Mouse (Mus musculus): ENCODE data around the gene Snrnp48. TPM values are rescaled to one million over a fixed set of nuclear protein-coding genes. Genes with fewer than 3 reads are reported as not detected.

Gene Snrnp48
- total RNA-seq, 1 experiment = 74.8 TPM

DNA sequence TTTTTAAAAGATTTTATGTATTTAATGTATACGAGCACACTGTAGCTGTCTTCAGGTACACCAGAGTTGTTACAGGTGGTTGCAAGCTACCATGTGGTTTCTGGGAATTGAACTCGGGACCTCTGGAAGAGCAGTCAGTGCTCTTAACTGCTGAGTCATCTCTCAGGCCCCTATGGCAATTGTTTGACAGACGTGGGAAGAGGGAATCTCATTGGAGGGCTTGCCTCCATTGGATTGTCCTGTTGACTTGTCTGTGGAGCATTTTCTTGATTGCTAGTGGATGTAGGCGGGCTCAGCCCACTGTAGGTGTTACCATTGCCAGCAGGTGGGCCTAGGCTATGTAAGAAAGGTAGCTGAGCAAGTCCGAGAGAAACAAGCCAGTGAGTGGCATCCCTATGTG lies 29.9 kb downstream of the Snrnp48 start:
- Histone ChIP-seq H3K9ac (ENCODE audit: insufficient read depth, low read depth, low read length, poor library complexity, severe bottlenecking) (no peak overlapping the region), H3K36me3 (ENCODE audit: control insufficient read depth, insufficient read depth, low read length, poor library complexity, severe bottlenecking) (no peaks in the 10 kb centered on the region), H3K9me3 (ENCODE audit: control insufficient read depth, insufficient read depth, low read depth, low read length) (no peaks in the 10 kb centered on the region), H3K4me1 (ENCODE audit: control insufficient read depth in 2 of 2, insufficient read depth in 2 of 2, low read length in 2 of 2, poor library complexity in 1 of 2) (peaks cover 2 to 5% of the 10 kb centered on the region in 2 experiments; a peak in 2 of 4 replicates), H3K27ac (ENCODE audit: insufficient read depth, low read depth, low read length, poor library complexity, severe bottlenecking) (no peak overlapping the region), H3K4me3 (ENCODE audit: insufficient read depth in 1 of 2, low read depth in 1 of 2, low read length in 2 of 2, poor library complexity in 1 of 2, severe bottlenecking in 1 of 2) (no peak overlapping the region)
- no peak for DNase-seq (ENCODE audit: low read depth, low spot score)
- no peak for TF ChIP-seq HCFC1 (IDR thresholded peaks at IDR 0.05; ENCODE audit: borderline replicate concordance, insufficient read depth, low read length)
- no peak for TF ChIP-seq ZNF384 (IDR thresholded peaks at IDR 0.05; ENCODE audit: low read depth, low read length)
- no peak for TF ChIP-seq CHD2 (IDR thresholded peaks at IDR 0.05; ENCODE audit: low read depth, low read length)
- no peak for TF ChIP-seq ZC3H11A (IDR thresholded peaks at IDR 0.05; ENCODE audit: borderline replicate concordance, low read depth, low read length)
- peak; percentile 51; the same call in 1 of the 2 replicates for TF ChIP-seq MAFK (IDR thresholded peaks at IDR 0.05; ENCODE audit: insufficient read depth, low read depth, low read length)
- in situ Hi-C loops (cut with MboI; ENCODE audit: low sequenced_read_pairs in 2 of 2, unreplicated experiment in 2 of 2) = no loop called here

- H3K27ac ChIP-seq (ENCODE audit: insufficient read depth, low read depth, low read length, poor library complexity, severe bottlenecking) = no peak overlapping the region
- H3K36me3 ChIP-seq (ENCODE audit: control insufficient read depth, insufficient read depth, low read length, poor library complexity, severe bottlenecking) = no peaks in the 10 kb centered on the region
- no peak for TF ChIP-seq ZNF384 (IDR thresholded peaks at IDR 0.05; ENCODE audit: low read depth, low read length)
- TF ChIP-seq CHD2 (IDR thresholded peaks at IDR 0.05; ENCODE audit: low read depth, low read length) = no peak
- peak; percentile 28; the same call in 1 of the 2 replicates for TF ChIP-seq ZC3H11A (IDR thresholded peaks at IDR 0.05; ENCODE audit: borderline replicate concordance, low read depth, low read length)
- H3K9ac ChIP-seq (ENCODE audit: insufficient read depth, low read depth, low read length, poor library complexity, severe bottlenecking) = no peak overlapping the region
- H3K4me3 ChIP-seq (ENCODE audit: insufficient read depth in 1 of 2, low read depth in 1 of 2, low read length in 2 of 2, poor library complexity in 1 of 2, severe bottlenecking in 1 of 2) = no peak overlapping the region
- DNase-seq (ENCODE audit: low read depth, low spot score) = peak; percentile 54
- H3K9me3 ChIP-seq (ENCODE audit: control insufficient read depth, insufficient read depth, low read depth, low read length) = no peaks in the 10 kb centered on the region
- in situ Hi-C loops (cut with MboI; ENCODE audit: low sequenced_read_pairs in 2 of 2, unreplicated experiment in 2 of 2) = no loop called here
- peaks cover 2 to 5% of the 10 kb centered on the region in 2 experiments; a peak in 2 of 4 replicates for H3K4me1 ChIP-seq (ENCODE audit: control insufficient read depth in 2 of 2, insufficient read depth in 2 of 2, low read length in 2 of 2, poor library complexity in 1 of 2)
Measured at GRCm38 (mm10) chr13:38235370-38235769, 30.6 kb downstream of the Snrnp48 start.

DNA sequence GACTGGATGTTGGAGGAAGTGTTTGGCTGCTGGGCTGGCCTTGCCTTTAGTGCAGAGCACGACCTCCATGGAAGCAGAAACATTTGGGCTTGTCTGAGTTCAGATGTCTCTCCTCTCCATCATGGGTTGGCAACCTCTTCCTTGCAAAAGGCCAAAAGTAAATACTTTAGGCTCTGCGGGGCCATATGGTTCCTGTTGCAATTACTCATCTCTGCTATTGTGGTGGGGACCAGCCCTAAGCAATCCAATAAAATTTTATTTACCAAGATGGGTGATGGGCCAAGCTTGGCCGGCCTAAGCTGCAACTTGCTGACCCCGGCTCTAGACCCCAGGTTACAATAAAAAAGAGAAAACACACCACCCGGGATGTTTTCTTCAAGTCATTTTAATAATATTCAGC lies 43.4 kb downstream of the Snrnp48 start:
- Histone ChIP-seq H3K4me3 (ENCODE audit: insufficient read depth in 1 of 2, low read depth in 1 of 2, low read length in 2 of 2, poor library complexity in 1 of 2, severe bottlenecking in 1 of 2) (no peak overlapping the region), H3K9ac (ENCODE audit: insufficient read depth, low read depth, low read length, poor library complexity, severe bottlenecking) (no peak overlapping the region), H3K27ac (ENCODE audit: insufficient read depth, low read depth, low read length, poor library complexity, severe bottlenecking) (no peak overlapping the region), H3K36me3 (ENCODE audit: control insufficient read depth, insufficient read depth, low read length, poor library complexity, severe bottlenecking) (no peaks in the 10 kb centered on the region), H3K9me3 (ENCODE audit: control insufficient read depth, insufficient read depth, low read depth, low read length) (no peaks in the 10 kb centered on the region), H3K4me1 (ENCODE audit: control insufficient read depth in 2 of 2, insufficient read depth in 2 of 2, low read length in 2 of 2, poor library complexity in 1 of 2) (no peaks in the 10 kb centered on the region)
- TF ChIP-seq CHD2 (IDR thresholded peaks at IDR 0.05; ENCODE audit: low read depth, low read length) (no peak), HCFC1 (IDR thresholded peaks at IDR 0.05; ENCODE audit: borderline replicate concordance, insufficient read depth, low read length) (no peak), ZC3H11A (IDR thresholded peaks at IDR 0.05; ENCODE audit: borderline replicate concordance, low read depth, low read length) (no peak), ZNF384 (IDR thresholded peaks at IDR 0.05; ENCODE audit: low read depth, low read length) (no peak), MAFK (IDR thresholded peaks at IDR 0.05; ENCODE audit: insufficient read depth, low read depth, low read length) (no peak)
- no peak for DNase-seq (ENCODE audit: low read depth, low spot score)
- in situ Hi-C loops (cut with MboI; ENCODE audit: low sequenced_read_pairs in 2 of 2, unreplicated experiment in 2 of 2) = no loop called here

GRCm38 (mm10) chr13:38251226-38251625 lies 46.5 kb downstream of the Snrnp48 start:
- H3K4me3 ChIP-seq (ENCODE audit: insufficient read depth in 1 of 2, low read depth in 1 of 2, low read length in 2 of 2, poor library complexity in 1 of 2, severe bottlenecking in 1 of 2) = no peak overlapping the region
- TF ChIP-seq CHD2 (IDR thresholded peaks at IDR 0.05; ENCODE audit: low read depth, low read length) (no peak), ZNF384 (IDR thresholded peaks at IDR 0.05; ENCODE audit: low read depth, low read length) (no peak)

GRCm38 (mm10) chr13:38253696-38254095 lies 49.0 kb downstream of the Snrnp48 start:
- no peak overlapping the region for H3K9ac ChIP-seq (ENCODE audit: insufficient read depth, low read depth, low read length, poor library complexity, severe bottlenecking)
- DNase-seq (ENCODE audit: low read depth, low spot score) = no peak
- in situ Hi-C loops (cut with MboI; ENCODE audit: low sequenced_read_pairs in 2 of 2, unreplicated experiment in 2 of 2) = no loop called here
- TF ChIP-seq ZC3H11A (IDR thresholded peaks at IDR 0.05; ENCODE audit: borderline replicate concordance, low read depth, low read length) = no peak
- TF ChIP-seq ZNF384 (IDR thresholded peaks at IDR 0.05; ENCODE audit: low read depth, low read length) = no peak
- TF ChIP-seq CHD2 (IDR thresholded peaks at IDR 0.05; ENCODE audit: low read depth, low read length) = no peak
- no peak for TF ChIP-seq MAFK (IDR thresholded peaks at IDR 0.05; ENCODE audit: insufficient read depth, low read depth, low read length)
- no peak for TF ChIP-seq HCFC1 (IDR thresholded peaks at IDR 0.05; ENCODE audit: borderline replicate concordance, insufficient read depth, low read length)
- H3K9me3 ChIP-seq (ENCODE audit: control insufficient read depth, insufficient read depth, low read depth, low read length) = no peaks in the 10 kb centered on the region
- H3K27ac ChIP-seq (ENCODE audit: insufficient read depth, low read depth, low read length, poor library complexity, severe bottlenecking) = no peak overlapping the region
- H3K4me3 ChIP-seq (ENCODE audit: insufficient read depth in 1 of 2, low read depth in 1 of 2, low read length in 2 of 2, poor library complexity in 1 of 2, severe bottlenecking in 1 of 2) = no peak overlapping the region
- no peaks in the 10 kb centered on the region for H3K4me1 ChIP-seq (ENCODE audit: control insufficient read depth in 2 of 2, insufficient read depth in 2 of 2, low read length in 2 of 2, poor library complexity in 1 of 2)
- no peaks in the 10 kb centered on the region for H3K36me3 ChIP-seq (ENCODE audit: control insufficient read depth, insufficient read depth, low read length, poor library complexity, severe bottlenecking)

More at GRCm38 (mm10) chr13:38251226-38251625, 46.5 kb downstream of the Snrnp48 start:
- in situ Hi-C loops (cut with MboI; ENCODE audit: low sequenced_read_pairs in 2 of 2, unreplicated experiment in 2 of 2) = no loop called here
- DNase-seq (ENCODE audit: low read depth, low spot score) = no peak
- H3K9ac ChIP-seq (ENCODE audit: insufficient read depth, low read depth, low read length, poor library complexity, severe bottlenecking) = no peak overlapping the region
- H3K9me3 ChIP-seq (ENCODE audit: control insufficient read depth, insufficient read depth, low read depth, low read length) = no peaks in the 10 kb centered on the region
- no peaks in the 10 kb centered on the region for H3K4me1 ChIP-seq (ENCODE audit: control insufficient read depth in 2 of 2, insufficient read depth in 2 of 2, low read length in 2 of 2, poor library complexity in 1 of 2)
- H3K36me3 ChIP-seq (ENCODE audit: control insufficient read depth, insufficient read depth, low read length, poor library complexity, severe bottlenecking) = no peaks in the 10 kb centered on the region
- no peak overlapping the region for H3K27ac ChIP-seq (ENCODE audit: insufficient read depth, low read depth, low read length, poor library complexity, severe bottlenecking)
